Mouse (Mus musculus): Measurements from ENCODE around the gene Msantd2. TPM values are rescaled to one million over a fixed set of nuclear protein-coding genes. Genes with fewer than 3 reads are reported as not detected.

Msantd2 gene
- 10 to 100 TPM in 2 of 3 experiments, 1 to 10 TPM in 1; 5.3 to 16.0 (median 11.6) TPM for polyA plus RNA-seq (2017; shearing (Covaris generic))

DNA sequence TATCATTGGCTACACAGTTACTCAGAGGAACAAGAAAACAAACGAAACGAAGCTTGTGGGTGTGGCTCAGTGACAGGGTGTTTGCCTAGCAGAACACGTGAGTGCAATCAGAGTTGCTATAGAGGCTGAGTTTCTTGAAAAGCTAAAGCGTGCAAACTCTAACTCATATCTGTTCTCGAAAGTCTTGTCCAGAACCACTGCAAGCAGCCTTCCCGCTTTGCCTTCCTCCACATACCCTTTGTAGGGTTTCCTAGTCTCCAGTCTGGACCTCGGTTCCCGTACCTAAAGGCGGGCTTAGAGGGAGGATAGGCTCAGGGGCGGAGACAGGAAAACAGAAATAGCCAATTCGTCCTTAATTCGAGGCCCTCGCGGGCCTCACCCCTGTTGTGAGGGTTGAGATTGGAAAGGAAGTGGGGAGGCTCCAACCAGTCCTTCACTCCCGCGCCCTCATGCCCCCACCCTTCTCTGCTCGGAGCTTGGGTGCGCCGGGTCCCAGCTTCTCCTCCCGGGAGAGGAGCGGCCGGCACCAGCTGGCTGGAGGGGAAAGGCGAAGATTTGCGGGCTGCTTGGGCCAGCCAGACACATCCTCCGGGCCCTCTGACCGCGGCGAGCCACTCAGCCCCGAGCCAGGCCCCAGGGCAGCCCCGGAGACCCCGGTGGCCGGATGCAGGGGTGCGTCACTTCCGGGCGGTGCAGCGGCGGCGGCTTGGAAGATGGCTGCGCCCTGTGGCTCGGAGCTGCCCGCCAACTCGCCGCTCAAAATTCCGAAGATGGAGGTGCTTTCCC lies at the start of gene Msantd2:
TSS of gene Msantd2 (plus strand) at position 709 of the 786 bp plus-strand sequence.
- peak; percentile 84 for ATAC-seq

DNA sequence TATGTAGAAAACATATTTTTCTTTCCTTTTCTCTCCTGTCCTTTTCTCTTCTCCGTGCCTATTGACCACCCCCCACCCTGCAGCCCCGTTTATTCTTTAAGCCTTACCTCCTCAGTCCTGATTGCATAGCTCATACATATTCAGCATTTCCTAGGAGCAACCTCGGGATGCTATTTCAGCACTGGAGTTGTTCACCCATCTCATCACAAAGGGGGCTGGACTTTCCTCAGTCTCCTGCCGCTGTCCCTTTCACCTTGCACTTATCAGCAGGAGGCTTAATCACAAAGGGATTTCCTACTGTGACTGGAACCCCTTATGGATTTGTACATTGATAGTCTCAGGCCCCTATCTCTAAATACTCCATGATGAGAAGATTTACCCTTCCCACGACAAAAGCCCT lies 36.7 kb upstream of the Msantd2 start:
- ATAC-seq, result no peak

DNA sequence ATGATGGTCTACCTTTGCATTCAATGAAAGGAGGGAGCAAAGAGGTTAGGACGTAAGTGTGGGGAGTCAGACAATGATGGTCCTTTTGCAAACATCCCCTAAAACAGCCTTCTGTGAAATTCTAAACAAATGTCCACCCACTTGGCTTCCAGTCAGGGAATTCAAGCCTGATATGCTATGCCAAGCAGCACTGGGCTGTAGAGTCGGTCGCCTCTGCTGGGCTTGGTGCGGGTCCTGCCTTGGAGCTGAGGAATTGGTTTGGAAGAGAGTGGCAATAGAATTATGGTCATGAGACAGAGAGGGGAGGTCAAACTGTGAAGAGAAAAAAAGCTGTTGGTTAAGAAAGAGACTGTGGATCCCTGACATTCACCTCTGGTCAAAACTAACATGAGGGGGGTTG lies 35.8 kb upstream of the Msantd2 start:
- no peak for ATAC-seq

DNA sequence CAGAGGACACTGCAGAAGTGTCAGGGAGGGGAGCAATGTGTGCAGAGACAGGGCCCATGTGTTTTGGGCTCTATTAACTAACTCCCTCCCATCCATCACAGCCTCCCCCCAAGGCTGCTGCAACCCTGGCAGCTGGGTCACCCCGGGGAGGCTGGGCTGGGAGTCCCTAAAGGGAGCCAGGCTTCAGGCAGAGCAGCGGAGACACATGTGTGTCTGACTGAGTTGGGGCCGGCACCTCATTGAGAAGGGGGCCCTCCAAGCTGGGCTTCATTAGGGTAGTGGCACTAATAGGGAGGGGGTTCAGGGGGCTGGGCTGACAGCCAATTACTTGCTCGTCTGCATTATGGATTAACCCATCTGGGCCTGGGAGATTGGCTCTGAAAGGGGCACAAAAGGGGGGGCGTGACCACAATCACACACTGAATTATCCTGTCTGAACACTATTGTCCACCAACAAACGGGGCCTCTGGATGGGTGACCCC lies 35.1 kb upstream of the Msantd2 start:
- ATAC-seq, result no peak

DNA sequence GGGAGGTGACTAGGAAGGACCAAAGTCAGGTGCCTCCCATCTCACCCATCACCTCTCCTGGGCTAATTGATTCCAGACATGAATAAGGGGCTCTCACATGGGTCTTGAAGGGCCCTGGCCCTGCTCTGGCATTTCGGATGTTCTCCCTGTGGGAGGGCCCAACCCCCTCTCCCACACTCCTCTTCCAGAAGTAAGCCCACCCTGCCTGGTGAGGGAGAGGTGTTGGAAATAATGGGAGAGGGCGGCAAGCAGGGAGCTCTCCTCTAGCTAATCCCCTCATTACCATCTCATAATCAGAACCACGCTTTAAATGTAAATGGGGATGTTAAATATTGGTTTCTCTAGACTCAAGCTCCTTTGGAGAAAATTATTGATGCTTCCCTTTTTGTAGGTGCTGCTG lies 34.1 kb upstream of the Msantd2 start:
- no peak for ATAC-seq

DNA sequence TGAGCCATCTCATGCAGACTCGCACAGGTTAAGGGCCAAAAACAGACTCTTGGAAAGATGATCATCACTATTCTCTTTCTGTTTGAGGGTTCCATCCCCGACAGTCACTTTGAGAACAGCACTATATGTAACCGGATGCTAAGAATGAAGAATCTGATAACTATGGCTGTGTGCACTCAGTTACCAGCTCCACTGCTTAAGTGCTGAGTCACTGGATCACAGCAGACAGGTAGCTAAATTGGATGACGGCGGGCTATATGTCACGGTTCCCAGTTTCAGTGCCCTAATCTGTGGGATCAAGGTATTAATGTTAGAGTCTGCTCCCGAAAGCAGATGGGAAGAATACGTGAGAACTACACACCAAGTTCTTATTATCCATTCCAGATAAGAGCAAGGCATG lies 33.3 kb upstream of the Msantd2 start:
- ATAC-seq, result no peak

DNA sequence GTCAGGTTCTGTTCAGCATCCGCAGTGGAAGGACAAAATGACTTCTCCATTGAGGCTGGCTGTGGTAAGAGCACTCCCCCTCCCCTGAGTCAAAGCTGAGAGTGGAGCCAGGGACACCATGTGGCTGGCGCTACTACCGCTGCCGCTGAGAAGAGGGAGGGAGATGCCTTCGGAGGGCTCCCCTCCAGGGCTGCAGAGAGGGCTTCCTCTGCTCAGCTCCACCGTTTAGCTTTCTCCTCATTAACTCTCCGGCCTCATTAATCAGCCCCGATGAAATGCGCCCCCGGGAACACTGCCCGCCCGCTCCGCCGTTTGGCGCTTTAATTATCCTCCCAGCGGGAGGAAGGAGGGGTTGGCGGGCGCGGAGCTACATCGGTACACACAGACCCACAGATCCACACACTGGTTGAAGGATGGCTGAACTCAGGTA lies 32.6 kb upstream of the Msantd2 start:
- no peak for ATAC-seq

DNA sequence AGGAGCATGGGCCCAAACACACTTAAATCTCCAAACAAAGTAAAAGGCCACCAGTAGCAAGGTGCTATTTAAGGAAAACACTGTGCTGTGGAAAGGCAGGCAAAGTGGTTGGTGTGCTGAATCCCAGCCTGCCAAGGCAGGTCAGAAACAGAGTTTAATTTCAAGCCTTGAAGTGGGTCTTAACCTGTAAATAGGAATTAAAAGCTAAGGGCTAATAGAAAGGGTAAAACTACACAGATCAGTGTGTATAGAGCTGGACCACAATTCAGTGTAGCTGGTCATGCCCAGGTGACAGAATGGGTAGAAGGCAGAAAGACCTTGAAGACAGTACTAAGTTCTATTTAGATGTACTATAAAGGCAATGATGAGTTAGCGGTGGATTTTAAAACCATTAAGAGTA lies 32.0 kb upstream of the Msantd2 start:
- no peak for ATAC-seq

DNA sequence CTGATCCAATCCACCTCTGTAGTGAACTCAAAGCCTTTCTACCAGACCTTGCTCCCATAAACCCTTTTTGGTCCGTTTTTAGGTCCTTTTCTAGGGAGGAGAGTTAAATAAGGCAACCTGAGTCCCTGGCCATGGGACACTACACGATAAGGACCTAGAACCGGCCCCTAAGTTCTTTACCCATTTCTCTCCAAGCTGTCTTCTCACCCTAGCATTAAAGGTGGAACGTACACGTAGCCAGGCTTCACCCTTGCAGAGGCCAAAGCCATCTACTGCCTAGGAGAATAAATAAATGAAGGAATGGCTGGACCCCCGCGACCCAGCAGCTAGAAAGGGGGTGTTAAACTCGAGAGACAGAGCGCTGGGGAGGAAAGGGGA lies 29.5 kb upstream of the Msantd2 start:
- no peak for ATAC-seq

DNA sequence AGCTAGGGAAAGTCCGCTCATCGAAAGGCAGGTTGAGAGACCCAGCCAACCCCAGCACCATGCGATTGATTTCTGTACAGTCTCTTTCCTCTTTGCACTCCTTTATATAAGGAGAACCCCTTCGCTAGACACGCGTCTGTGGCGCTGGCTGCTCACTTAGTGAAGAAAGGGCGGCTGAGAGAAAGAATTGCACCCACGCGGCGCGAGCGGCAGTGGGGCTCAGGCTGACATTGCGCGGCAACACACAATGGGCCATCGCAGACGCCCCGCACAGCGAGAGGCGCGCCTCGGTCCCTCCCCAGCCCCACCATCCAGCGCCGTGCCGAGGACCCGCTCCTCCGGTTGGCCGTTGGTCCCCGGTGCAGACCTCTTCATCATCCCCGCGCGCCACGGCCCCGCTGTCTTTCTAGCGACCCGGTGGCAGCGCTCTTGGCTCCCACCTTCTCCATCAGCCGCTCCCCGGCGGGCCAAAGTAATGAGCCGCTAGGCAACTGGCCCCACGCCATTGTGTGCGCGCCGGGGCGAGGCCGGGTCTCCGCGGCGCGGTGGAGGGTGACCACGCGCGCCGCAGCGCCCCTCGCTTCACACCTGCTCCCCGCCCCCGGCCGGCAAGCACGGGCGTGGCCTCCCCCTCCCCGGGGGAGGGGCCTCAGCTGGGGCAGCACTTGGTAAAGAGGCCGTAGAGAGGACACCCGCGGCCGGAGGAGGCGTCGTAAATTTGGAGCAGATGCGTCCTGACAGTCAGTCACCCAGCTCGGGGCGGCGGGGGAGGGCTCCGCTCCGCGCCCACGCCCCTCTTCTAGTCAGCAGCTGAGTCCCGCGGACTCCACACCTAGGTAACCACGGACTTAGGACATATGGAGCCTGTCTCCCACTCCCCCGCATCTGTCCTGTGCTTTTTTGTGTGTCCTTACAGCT lies 28.8 kb upstream of the Msantd2 start:
- peak; percentile 13 for ATAC-seq

DNA sequence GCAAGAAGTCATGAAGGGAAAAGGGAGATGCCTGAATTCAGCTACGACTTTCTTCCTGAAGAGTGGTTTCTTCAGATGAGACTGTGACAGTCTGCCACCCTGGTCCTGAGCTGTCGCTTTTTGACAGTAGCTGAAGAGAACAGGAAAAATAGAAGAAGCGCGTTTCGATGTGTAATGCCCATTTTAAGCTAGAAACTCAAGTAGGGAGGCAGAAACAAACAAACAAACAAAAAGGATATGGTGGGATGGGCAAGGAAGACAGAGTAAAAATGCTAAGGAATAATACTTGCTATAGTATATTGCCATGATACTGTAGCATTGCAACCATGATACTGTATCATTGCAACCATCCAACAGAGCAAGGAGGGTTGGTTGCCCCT lies 28.2 kb upstream of the Msantd2 start:
- ATAC-seq, result no peak

DNA sequence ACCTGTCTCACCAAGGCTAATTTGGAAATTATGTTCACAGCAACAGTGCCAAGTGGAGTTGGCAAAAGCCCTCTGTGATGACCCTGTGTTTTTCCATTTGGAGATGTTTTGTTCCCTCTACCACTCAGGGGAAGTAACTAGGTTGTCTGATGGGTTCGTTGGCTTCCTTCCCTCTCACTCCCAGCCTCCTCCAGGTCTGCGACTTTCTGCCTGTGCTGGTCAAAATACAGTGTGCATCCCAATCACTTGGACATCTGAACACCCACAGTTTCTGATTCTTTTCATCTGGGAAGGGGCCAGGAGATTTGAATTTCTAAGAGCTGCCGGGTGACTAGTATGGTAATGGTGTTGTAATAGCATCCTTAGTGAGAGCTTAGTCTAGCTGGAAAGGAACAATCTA lies 27.5 kb upstream of the Msantd2 start:
- no peak for ATAC-seq

DNA sequence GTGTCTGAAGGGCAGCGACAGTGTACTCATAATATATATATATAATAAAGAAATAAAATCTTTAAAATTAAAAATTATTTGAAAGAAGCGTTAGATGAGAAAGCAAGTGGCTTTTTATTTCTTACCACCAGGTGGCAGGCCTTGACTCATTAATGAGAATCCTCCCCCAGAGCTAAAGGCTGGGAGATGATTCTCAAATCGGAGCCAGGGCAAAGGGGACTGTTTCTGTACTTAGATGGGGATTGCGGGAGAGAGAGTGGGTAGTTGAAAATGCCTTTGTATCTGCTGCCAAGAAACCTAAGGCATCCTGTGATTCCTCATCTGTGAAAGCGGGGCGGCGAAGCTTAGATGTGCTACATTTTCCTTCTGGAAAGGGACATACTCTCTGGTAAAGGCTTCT lies 26.4 kb upstream of the Msantd2 start:
- ATAC-seq, result peak; percentile 66

DNA sequence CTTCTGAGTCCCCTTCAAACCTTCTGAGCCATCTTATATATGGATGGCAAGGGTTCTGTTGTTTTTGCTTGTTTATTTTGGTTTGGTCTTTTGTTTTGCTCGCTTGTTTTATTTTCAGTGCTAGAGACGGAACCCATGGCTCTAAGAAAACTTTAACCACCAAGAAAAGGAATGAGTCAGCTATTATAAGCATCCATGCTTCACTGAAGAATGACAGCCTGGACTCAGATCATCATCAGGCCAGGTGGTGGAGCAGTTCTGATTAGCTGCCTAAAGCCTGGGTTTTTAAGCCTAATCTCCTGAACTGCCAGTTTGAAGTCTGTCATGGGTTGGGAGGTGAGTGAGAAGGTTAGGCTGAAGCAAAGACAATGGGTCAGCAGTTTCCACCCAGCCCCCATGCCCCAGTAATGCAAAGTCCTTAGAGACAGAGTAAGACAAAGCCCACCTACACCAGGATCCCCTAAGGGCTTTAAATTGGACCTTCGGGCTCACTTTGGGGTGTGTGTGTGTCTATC lies 15.5 kb upstream of the Msantd2 start:
- ATAC-seq, result no peak

DNA sequence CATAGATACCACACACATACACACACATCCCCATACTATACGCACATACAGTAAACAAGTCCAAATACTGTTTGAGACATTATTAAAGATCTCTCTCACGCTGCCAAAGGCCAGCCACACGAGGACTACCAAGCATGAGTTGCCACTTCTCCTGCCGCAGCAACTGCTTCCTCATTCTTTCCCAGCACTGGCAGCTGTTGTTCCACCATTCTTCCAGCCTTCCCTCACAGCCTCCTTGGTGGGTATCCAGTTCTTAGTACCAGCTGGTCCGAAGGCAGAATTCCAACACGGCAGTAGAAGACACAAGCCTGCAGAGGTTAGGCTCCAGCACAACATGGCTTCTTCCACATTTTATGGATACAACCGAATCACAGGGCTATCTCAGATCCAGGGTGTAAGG lies 14.2 kb upstream of the Msantd2 start:
- ATAC-seq, result no peak

DNA sequence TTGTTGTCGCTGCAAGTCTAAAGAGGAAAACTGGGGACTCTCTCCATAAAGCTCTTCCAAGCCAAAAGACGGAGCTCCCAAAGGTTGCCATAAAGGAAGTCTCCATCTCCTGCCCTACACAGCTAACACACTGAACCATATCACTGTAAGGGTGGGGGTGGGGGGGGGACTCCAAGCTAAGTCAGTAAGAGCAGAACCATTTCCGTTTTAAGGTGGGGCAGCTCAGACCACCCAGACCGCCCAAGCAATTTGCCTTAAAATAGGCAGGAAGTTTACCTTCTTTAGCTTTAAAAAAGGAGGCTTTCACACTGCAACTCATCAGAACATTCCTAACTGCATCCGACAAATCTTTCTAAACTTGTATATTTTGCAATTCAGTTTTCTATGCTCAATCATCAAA lies 4.0 kb upstream of the Msantd2 start:
- no peak for ATAC-seq

DNA sequence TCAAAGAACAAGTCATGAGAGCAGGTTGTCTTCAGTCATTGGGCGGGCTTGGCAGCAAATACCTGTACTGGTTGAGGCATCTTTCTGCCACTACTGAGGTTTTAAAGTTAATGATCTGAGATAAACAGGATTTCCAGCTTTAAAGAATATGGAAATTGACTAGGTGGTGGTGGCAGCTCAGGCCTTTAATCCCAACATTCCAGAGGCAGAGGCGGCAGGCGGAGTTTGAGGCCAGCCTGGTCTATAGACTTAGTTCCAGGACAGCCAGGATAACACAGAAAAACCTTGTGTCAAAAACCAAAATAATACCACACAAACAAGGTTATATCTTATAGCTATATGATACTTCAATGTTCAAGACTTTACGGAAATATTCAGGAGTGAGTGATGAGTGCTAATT lies 1.1 kb upstream of the Msantd2 start:
- ATAC-seq, result no peak

DNA sequence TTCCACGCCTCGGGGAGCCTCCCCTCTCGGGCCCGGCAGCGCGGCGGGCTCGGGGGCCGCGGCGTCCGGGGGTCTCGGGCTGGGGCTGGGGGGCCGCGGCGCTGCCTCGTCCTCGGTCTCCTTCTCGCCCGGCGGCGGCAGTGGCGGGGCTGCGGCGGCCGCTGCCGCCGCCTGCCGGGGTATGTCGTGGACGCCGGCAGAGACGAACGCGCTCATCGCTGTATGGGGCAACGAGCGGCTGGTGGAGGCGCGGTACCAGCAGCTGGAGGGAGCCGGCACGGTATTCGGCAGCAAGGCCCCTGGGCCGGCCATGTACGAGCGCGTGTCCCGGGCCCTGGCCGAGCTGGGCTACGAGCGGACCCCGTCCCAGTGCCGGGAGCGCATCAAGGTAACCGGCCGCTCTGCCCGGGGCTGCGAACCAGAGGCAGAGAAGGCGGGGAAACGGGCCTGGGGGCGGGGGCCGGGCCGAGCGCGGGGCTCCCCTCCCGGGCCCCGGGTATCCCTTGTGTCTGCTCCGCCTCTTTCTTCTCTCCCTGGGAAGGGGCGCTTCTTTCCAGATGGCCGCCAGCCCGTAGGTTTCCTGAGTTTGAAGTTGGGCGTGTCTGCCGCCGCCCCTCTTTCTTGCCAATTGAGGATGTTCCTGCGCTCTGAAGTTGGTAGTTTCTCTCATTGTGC lies 464 bp downstream of the Msantd2 start:
- peak; percentile 16 for ATAC-seq

DNA sequence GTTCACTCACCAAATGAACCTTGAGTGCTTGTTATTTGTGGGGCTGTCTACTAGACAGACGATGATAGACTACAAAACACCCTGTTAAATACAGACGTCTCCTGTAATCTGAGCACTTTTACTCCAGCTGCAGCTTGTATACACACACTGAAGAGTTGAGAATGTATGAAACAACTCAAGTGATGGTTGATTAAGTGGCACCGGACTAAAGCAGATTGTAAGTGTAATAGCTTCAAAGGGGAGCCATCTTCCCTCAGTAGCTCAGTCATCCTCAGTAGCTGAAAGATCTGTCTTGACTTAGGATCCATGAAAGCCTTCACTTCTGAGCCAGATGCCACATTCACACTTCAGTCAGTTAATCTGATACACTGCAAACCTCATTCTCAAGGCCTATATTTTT lies 6.6 kb downstream of the Msantd2 start:
- ATAC-seq, result no peak

DNA sequence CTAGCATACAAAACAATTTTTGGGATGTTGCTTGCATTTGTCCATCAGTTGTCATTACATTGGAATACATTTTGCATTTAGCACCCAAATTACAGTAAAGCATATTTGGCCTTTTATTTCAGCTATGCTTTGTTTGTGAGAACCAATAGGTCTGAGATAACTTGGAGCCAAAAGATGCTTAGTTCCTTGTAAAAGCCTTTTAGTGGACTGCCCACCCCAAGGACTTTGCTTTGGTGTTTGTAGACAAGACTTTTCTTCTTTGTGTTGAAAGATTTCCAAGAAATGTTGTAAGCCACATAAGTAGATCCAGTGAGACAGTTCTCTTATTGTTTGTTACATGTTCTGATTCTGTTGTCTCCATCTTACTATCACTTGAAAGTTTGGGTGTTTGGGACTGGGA lies 7.2 kb downstream of the Msantd2 start:
- ATAC-seq, result no peak

DNA sequence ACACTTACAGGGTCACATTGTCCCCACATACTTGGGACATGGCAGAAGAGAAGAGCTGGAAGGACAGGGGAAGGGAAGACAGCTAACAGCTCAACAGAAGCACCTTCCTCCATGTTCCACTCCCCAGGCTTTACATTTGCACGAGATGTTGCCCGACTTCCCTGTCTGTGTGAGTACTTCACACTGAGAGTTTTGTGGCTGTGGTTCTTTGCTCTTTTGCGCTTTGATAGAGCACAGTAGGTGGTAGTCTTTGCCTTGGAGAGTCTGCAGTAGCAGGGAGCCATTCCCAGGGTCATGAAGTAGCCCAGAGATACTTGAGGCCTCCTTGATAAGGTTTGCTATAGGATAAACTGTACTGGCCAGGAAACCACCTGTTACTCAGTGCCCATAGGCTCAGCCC lies 11.1 kb downstream of the Msantd2 start:
- ATAC-seq, result no peak

DNA sequence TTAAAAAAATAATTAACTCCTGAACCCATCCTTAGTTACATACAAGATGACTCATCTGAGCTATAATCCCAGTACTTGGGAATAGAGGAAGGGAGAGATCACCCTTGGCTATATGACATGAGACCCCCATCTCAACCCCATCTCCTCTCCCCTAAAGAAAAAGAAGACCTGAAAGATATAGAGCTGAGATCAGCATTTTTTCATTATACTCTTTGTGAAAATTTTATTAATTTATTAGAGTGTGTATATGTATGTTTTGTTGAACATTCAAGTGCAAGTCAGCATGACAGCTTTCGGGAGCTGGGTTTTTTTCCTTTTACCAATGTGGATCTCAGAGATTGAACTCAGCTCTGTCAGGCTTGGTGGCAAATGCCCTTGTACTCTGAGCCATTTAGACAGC lies 12.1 kb downstream of the Msantd2 start:
- no peak for ATAC-seq

DNA sequence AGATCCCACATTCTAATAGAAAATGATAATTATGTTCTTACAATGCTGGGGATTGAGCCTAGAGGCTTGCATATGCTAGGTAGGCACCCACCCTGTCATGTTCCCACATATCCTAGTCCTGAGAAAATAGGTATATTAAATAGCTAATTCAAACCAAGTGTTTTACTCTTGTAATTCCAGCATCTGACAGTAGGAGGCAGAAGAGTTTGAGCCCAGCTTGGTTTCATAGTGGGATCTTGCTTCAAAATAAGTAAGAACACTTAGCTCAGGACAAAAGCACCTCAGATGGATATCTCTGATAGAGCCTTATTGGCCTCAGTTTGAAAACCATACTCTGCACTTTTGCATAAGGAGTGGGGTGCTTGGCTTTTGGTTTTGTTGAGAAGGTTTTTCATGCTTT lies 15.2 kb downstream of the Msantd2 start:
- ATAC-seq, result no peak

All from inflammation-experienced regulatory T-cells, adult 6 months (primary cell).